Mouse (Mus musculus): ENCODE measurements around the gene Gpr26. TPM values are rescaled to one million over a fixed set of nuclear protein-coding genes. Genes with fewer than 3 reads are reported as not detected.

The Gpr26 gene
- polyA plus RNA-seq, 1 experiment: not detected

- H3K27ac ChIP-seq (ENCODE audit: control insufficient read depth, insufficient read depth, low read depth, low read length, poor library complexity): no peak overlapping the region
- TF ChIP-seq POLR2A (IDR thresholded peaks at IDR 0.05; ENCODE audit: borderline replicate concordance, control insufficient read depth, low read depth, low read length) (no peak), CTCF (IDR thresholded peaks at IDR 0.05; ENCODE audit: control insufficient read depth, insufficient read depth, low read length) (no peak)
- 82% methylated on average over 7 of the region's 7 CpGs for WGBS
- no peaks in the 10 kb centered on the region for H3K4me1 ChIP-seq (ENCODE audit: control insufficient read depth, insufficient read depth, low read length)
- H3K4me3 ChIP-seq (replicated peaks; ENCODE audit: control insufficient read depth, low read depth, low read length): no peak overlapping the region
These were observed 42.7 kb downstream of the Gpr26 start for GRCm38 (mm10) chr7:132009002-132009401.

- TF ChIP-seq CTCF (IDR thresholded peaks at IDR 0.05; ENCODE audit: control insufficient read depth, insufficient read depth, low read length): no peak
- no peak for TF ChIP-seq POLR2A (IDR thresholded peaks at IDR 0.05; ENCODE audit: borderline replicate concordance, control insufficient read depth, low read depth, low read length)
- 20% methylated on average over 1 of the region's 1 CpGs for WGBS
- no peak overlapping the region for H3K27ac ChIP-seq (ENCODE audit: control insufficient read depth, insufficient read depth, low read depth, low read length, poor library complexity)
- H3K4me1 ChIP-seq (ENCODE audit: control insufficient read depth, insufficient read depth, low read length): no peaks in the 10 kb centered on the region
- no peak overlapping the region for H3K4me3 ChIP-seq (replicated peaks; ENCODE audit: control insufficient read depth, low read depth, low read length)
These were observed 46.9 kb downstream of the Gpr26 start for GRCm38 (mm10) chr7:132012969-132013679.

- TF ChIP-seq POLR2A (IDR thresholded peaks at IDR 0.05; ENCODE audit: borderline replicate concordance, control insufficient read depth, low read depth, low read length) (no peak), CTCF (IDR thresholded peaks at IDR 0.05; ENCODE audit: control insufficient read depth, insufficient read depth, low read length) (no peak)
- 68% methylated on average over 5 of the region's 5 CpGs for WGBS
- H3K27ac ChIP-seq (ENCODE audit: control insufficient read depth, insufficient read depth, low read depth, low read length, poor library complexity): no peak overlapping the region
- no peak overlapping the region for H3K4me3 ChIP-seq (replicated peaks; ENCODE audit: control insufficient read depth, low read depth, low read length)
- H3K4me1 ChIP-seq (ENCODE audit: control insufficient read depth, insufficient read depth, low read length): no peaks in the 10 kb centered on the region
These were observed 47.7 kb downstream of the Gpr26 start for GRCm38 (mm10) chr7:132013970-132014369.

- Histone ChIP-seq H3K4me1 (ENCODE audit: control insufficient read depth, insufficient read depth, low read length) (no peaks in the 10 kb centered on the region), H3K27ac (ENCODE audit: control insufficient read depth, insufficient read depth, low read depth, low read length, poor library complexity) (no peak overlapping the region), H3K4me3 (replicated peaks; ENCODE audit: control insufficient read depth, low read depth, low read length) (no peak overlapping the region)
- 19% methylated on average over 3 of the region's 3 CpGs for WGBS
- TF ChIP-seq CTCF (IDR thresholded peaks at IDR 0.05; ENCODE audit: control insufficient read depth, insufficient read depth, low read length): no peak
- no peak for TF ChIP-seq POLR2A (IDR thresholded peaks at IDR 0.05; ENCODE audit: borderline replicate concordance, control insufficient read depth, low read depth, low read length)
These were observed 48.9 kb downstream of the Gpr26 start for GRCm38 (mm10) chr7:132015193-132015592.

GRCm38 (mm10) chr7:132015933-132016332 lies 49.7 kb downstream of the Gpr26 start:
- no peak for TF ChIP-seq POLR2A (IDR thresholded peaks at IDR 0.05; ENCODE audit: borderline replicate concordance, control insufficient read depth, low read depth, low read length)
- no peak for TF ChIP-seq CTCF (IDR thresholded peaks at IDR 0.05; ENCODE audit: control insufficient read depth, insufficient read depth, low read length)
- WGBS: 66% methylated on average over 3 of the region's 3 CpGs
- no peak overlapping the region for H3K27ac ChIP-seq (ENCODE audit: control insufficient read depth, insufficient read depth, low read depth, low read length, poor library complexity)

GRCm38 (mm10) chr7:132025591-132025990 lies 59.3 kb downstream of the Gpr26 start:
- no peak overlapping the region for H3K4me3 ChIP-seq (replicated peaks; ENCODE audit: control insufficient read depth, low read depth, low read length)
- WGBS: 66% methylated on average over 6 of the region's 6 CpGs
- H3K27ac ChIP-seq (ENCODE audit: control insufficient read depth, insufficient read depth, low read depth, low read length, poor library complexity): no peak overlapping the region
- TF ChIP-seq POLR2A (IDR thresholded peaks at IDR 0.05; ENCODE audit: borderline replicate concordance, control insufficient read depth, low read depth, low read length): no peak
- TF ChIP-seq CTCF (IDR thresholded peaks at IDR 0.05; ENCODE audit: control insufficient read depth, insufficient read depth, low read length): no peak
- no peaks in the 10 kb centered on the region for H3K4me1 ChIP-seq (ENCODE audit: control insufficient read depth, insufficient read depth, low read length)

More at GRCm38 (mm10) chr7:132015933-132016332, 49.7 kb downstream of the Gpr26 start:
- H3K4me3 ChIP-seq (replicated peaks; ENCODE audit: control insufficient read depth, low read depth, low read length): no peak overlapping the region
- no peaks in the 10 kb centered on the region for H3K4me1 ChIP-seq (ENCODE audit: control insufficient read depth, insufficient read depth, low read length)

GRCm38 (mm10) chr7:132026671-132027070 lies 60.4 kb downstream of the Gpr26 start:
- WGBS: 66% methylated on average over 6 of the region's 6 CpGs
- H3K27ac ChIP-seq (ENCODE audit: control insufficient read depth, insufficient read depth, low read depth, low read length, poor library complexity): no peak overlapping the region
- H3K4me3 ChIP-seq (replicated peaks; ENCODE audit: control insufficient read depth, low read depth, low read length): no peak overlapping the region
- H3K4me1 ChIP-seq (ENCODE audit: control insufficient read depth, insufficient read depth, low read length): no peaks in the 10 kb centered on the region
- no peak for TF ChIP-seq POLR2A (IDR thresholded peaks at IDR 0.05; ENCODE audit: borderline replicate concordance, control insufficient read depth, low read depth, low read length)
- no peak for TF ChIP-seq CTCF (IDR thresholded peaks at IDR 0.05; ENCODE audit: control insufficient read depth, insufficient read depth, low read length)

- Histone ChIP-seq H3K4me1 (ENCODE audit: control insufficient read depth, insufficient read depth, low read length) (no peaks in the 10 kb centered on the region), H3K4me3 (replicated peaks; ENCODE audit: control insufficient read depth, low read depth, low read length) (no peak overlapping the region), H3K27ac (ENCODE audit: control insufficient read depth, insufficient read depth, low read depth, low read length, poor library complexity) (no peak overlapping the region)
- WGBS: 69% methylated on average over 6 of the region's 6 CpGs
- TF ChIP-seq CTCF (IDR thresholded peaks at IDR 0.05; ENCODE audit: control insufficient read depth, insufficient read depth, low read length) (no peak), POLR2A (IDR thresholded peaks at IDR 0.05; ENCODE audit: borderline replicate concordance, control insufficient read depth, low read depth, low read length) (no peak)
These were observed 65.8 kb downstream of the Gpr26 start for GRCm38 (mm10) chr7:132031940-132032531.

Other genes starting within 250 kb of the Gpr26 start
- not detected in 2 replicates for gene Cpxm2, start 188.3 kb downstream of the Gpr26 start, polyA plus RNA-seq (2011; ENCODE audit: insufficient read depth, insufficient read length, low replicate concordance, missing spikeins)